Mouse (Mus musculus) kidney, embryonic 16.5 days (tissue): ENCODE results near the gene Snrpb2. TPM values are rescaled to one million over a fixed set of nuclear protein-coding genes. Genes with fewer than 3 reads are reported as not detected.
A peak's percentile ranks its signal among the peaks of the same experiment; 100 is the strongest.

ENCODE experiments used
- ATAC-seq: fragments of 200-750 bp; cut with Nextera tagmentation; 2 replicates; pipeline ENCODE4 v1.8.0; 2017; ENCODE audit warnings: moderate TSS enrichment; ENCODE audit not compliant: low FRiP score, low TSS enrichment
- H3K27ac ChIP-seq: fragments of 300-500 bp; sonication (generic); 2 replicates; pipeline ENCODE4 v1.5.1; 2014; ENCODE audit warnings: low read length
- H3K27me3 ChIP-seq: fragments of 300-500 bp; sonication (generic); 2 replicates; pipeline ENCODE4 v1.6.1; 2014; ENCODE audit warnings: low read length, control low read depth, mixed read lengths; ENCODE audit not compliant: insufficient read depth
- H3K36me3 ChIP-seq: fragments of 300-500 bp; sonication (generic); 2 replicates; pipeline ENCODE4 v1.6.1; 2014; ENCODE audit warnings: low read length, control low read depth, mixed read lengths; ENCODE audit not compliant: insufficient read depth
- H3K4me1 ChIP-seq: fragments of 300-500 bp; sonication (generic); 2 replicates; pipeline ENCODE4 v1.6.1; 2014; ENCODE audit warnings: low read length, control low read depth, mixed read lengths; ENCODE audit not compliant: insufficient read depth
- H3K4me2 ChIP-seq: fragments of 300-500 bp; sonication (generic); replicated peaks from 2 replicates; pipeline ENCODE4 v1.6.1; 2014; ENCODE audit warnings: low read depth, low read length
- H3K4me3 ChIP-seq: fragments of 300-500 bp; sonication (generic); 2 replicates; pipeline ENCODE4 v1.5.1; 2014; ENCODE audit warnings: mild to moderate bottlenecking, low read length
- H3K9ac ChIP-seq: fragments of 300-500 bp; sonication (generic); replicated peaks from 2 replicates; pipeline ENCODE4 v1.6.1; 2014; ENCODE audit warnings: low read length
- H3K9me3 ChIP-seq: fragments of 300-500 bp; sonication (generic); 2 replicates; pipeline ENCODE4 v1.6.1; 2016; ENCODE audit warnings: low read length, control low read depth
- WGBS: fragments of 180-500 bp; shearing (Covaris S2); extraction: QIAGEN DNeasy Blood & Tissue Kit; methylation state at CpG from one replicate; pipeline ENCODE4 v1.1.7; 2014; 5-methylcytosine and 5-hydroxymethylcytosine counted together
- polyA plus RNA-seq: library from polyadenylated mRNA; unstranded; fragments of >200 nt; fragmentation: Nextera tagmentation; extraction: Ambion mirVana; gene quantifications from 2 replicates; pipeline ENCODE4 v1.2.1, GENCODE M21; 2015

Gene Snrpb2
- polyA plus RNA-seq, 1 experiment from 2014 or later: 64.1 TPM

- Histone ChIP-seq H3K4me1 (0 out of 2 replicates have a peak, but pooled peaks cover 5% of the 10 kb centered on the region), H3K9me3 (no peaks in the 10 kb centered on the region), H3K36me3 (no peaks in the 10 kb centered on the region), H3K27ac (no peak overlapping the region), H3K4me3 (no peak overlapping the region), H3K9ac (no peak overlapping the region), H3K4me2 (no peak overlapping the region), H3K27me3 (no peaks in the 10 kb centered on the region)
- no peak for ATAC-seq
- WGBS: 59% methylated on average over 2 of the region's 2 CpGs
These were observed 22.1 kb downstream of the Snrpb2 start for GRCm38 (mm10) chr2:143084852-143085397.

DNA sequence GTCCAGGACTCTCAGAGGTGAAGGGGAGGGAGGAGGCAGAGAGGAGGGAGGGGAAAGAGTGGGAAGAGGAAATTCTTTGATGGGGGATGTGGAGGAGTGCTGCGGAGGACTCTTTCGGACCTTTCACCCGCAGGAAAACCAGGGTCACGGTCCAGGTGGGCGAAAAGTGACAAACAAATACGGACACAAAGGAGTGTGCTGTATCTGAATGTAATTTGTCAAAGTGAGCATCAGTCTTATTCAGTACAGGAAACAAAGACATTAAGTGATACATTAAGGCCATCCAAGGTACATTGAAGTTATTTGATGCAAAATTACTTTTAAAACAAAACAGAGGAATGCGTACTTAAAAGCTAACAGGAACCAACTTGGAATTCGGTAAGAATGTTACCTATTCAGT is 27.0 kb downstream of the Snrpb2 start:
- no peak overlapping the region for H3K4me3 ChIP-seq
- 49% methylated on average over 8 of the region's 8 CpGs for whole genome bisulfite sequencing

DNA sequence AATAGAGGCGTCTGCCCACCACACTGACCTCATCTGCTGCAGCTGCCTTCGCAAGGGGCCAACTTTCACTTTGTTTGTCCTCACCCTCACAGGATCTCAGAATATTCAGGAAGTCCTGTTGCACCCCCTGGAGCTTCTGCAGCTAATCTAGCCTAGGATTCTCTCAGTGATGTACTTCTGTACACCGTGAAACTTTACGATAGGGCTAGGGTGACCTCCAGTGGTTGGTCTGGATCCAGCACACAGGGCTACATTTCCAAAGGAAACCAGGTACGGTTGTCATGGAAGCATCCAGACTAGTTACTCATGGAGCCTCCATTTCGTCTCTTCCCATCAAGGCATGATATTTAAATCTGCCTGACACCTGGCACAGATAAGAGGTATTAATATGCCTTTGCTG is 30.9 kb downstream of the Snrpb2 start:
- 12% methylated on average over 6 of the region's 6 CpGs for WGBS
- ATAC-seq: peak; percentile 93
- Histone ChIP-seq H3K27ac (no peak overlapping the region), H3K9me3 (no peaks in the 10 kb centered on the region), H3K4me2 (no peak overlapping the region), H3K4me3 (no peak overlapping the region), H3K9ac (no peak overlapping the region), H3K4me1 (no peaks in the 10 kb centered on the region), H3K27me3 (no peaks in the 10 kb centered on the region), H3K36me3 (no peaks in the 10 kb centered on the region)

More for the DNA sequence above, 27.0 kb downstream of the Snrpb2 start:
- no peaks in the 10 kb centered on the region for H3K36me3 ChIP-seq
- no peaks in the 10 kb centered on the region for H3K4me1 ChIP-seq
- no peak for ATAC-seq
- H3K4me2 ChIP-seq: no peak overlapping the region
- no peaks in the 10 kb centered on the region for H3K27me3 ChIP-seq
- H3K27ac ChIP-seq: no peak overlapping the region
- no peak overlapping the region for H3K9ac ChIP-seq
- no peaks in the 10 kb centered on the region for H3K9me3 ChIP-seq

DNA sequence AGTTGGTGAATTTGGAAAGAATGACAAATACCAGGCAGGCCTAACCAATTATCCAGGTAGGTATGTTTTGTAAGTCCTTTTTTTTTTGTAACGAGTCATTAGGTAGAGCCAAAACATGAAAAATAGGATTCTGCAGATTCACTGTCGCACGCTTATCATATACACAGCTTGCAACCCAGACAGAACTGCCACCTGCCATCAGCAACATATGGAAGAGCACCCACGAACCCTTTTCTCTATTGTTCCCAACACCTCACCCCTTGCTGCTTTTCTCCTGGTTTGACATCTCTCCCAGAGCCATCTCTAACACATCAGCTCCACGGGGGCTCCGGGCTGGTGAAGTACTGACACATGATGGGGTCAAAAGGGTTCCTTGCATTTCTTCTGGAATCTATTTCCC is 31.9 kb downstream of the Snrpb2 start:
- Histone ChIP-seq H3K27ac (no peak overlapping the region), H3K4me2 (no peak overlapping the region), H3K27me3 (no peaks in the 10 kb centered on the region), H3K9ac (no peak overlapping the region), H3K4me3 (no peak overlapping the region), H3K9me3 (no peaks in the 10 kb centered on the region), H3K36me3 (no peaks in the 10 kb centered on the region), H3K4me1 (no peaks in the 10 kb centered on the region)
- 59% methylated on average over 6 of the region's 6 CpGs for WGBS
- ATAC-seq: no peak

DNA sequence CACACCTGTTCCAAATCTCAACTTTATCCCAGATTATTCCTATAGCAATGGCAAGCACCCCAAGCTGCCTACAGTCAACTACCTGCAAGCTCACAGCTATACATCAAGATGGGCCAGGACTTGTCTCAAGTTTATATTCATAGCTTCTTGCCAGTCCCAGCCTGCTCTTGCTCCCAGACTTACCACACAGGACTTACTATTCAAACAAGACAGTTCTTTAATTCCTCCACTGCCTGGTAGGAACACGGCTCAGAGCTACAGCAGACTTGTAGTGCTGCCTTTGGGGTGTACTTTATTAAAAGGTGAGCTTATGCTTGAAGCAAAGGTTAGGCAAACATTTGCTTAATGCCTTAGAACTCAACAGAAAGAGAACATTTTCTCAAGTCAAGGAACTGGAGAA is 34.3 kb downstream of the Snrpb2 start:
- Histone ChIP-seq H3K9me3 (no peaks in the 10 kb centered on the region), H3K9ac (no peak overlapping the region), H3K4me1 (no peaks in the 10 kb centered on the region), H3K4me2 (no peak overlapping the region), H3K27ac (no peak overlapping the region), H3K4me3 (no peak overlapping the region), H3K36me3 (no peaks in the 10 kb centered on the region), H3K27me3 (no peaks in the 10 kb centered on the region)
- WGBS: 81% methylated on average over 1 of the region's 1 CpGs
- ATAC-seq: no peak

DNA sequence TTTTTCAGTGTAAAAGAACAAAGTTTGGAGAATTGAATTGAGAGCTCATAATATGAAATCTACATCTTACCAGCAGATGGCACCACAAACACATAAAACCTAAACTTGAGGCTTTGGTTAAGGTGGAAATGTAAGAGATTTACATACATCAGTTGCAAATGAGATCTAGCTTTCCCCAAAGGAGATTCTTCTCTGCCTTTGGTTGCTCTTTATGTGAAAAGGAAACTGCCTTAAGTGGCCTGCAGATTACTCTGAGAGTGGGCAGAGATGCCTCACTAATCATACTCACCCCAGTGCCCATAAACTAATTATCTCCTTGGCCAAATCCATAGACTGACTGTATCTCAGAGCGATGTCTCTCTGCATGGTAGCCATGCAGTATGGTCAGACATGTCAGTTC is 51.0 kb downstream of the Snrpb2 start:
- WGBS: 88% methylated on average over 1 of the region's 1 CpGs

DNA sequence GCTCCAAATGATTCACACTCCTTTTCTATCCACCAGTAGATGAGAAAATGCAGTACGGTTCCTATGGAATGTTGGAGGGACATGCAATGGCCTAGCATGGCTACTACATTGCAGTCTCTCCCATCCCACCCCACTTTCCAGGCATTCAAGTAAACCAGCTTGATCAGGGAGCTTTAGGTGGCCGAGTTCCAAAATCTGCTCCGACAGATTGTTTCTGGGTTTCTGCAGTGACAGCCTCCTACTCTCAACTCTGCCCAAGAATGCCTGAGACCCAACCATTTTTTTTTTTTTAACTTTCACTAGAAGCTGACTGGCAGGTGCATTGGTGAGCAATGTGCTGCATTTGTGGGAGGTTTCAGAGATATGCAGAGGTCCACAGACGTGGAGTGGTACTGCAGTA is 51.9 kb downstream of the Snrpb2 start:
- H3K4me3 ChIP-seq: no peak overlapping the region
- no peak for ATAC-seq
- no peaks in the 10 kb centered on the region for H3K36me3 ChIP-seq
- 68% methylated on average over 4 of the region's 4 CpGs for WGBS
- no peak overlapping the region for H3K4me2 ChIP-seq
- no peaks in the 10 kb centered on the region for H3K9me3 ChIP-seq
- no peaks in the 10 kb centered on the region for H3K4me1 ChIP-seq
- no peaks in the 10 kb centered on the region for H3K27me3 ChIP-seq
- H3K27ac ChIP-seq: no peak overlapping the region
- H3K9ac ChIP-seq: no peak overlapping the region

More for the DNA sequence above, 51.0 kb downstream of the Snrpb2 start:
- Histone ChIP-seq H3K4me3 (no peak overlapping the region), H3K9ac (no peak overlapping the region), H3K27ac (no peak overlapping the region), H3K4me1 (no peaks in the 10 kb centered on the region), H3K9me3 (no peaks in the 10 kb centered on the region), H3K4me2 (no peak overlapping the region), H3K27me3 (no peaks in the 10 kb centered on the region), H3K36me3 (no peaks in the 10 kb centered on the region)
- ATAC-seq: no peak

- WGBS: 65% methylated on average over 3 of the region's 3 CpGs
- no peaks in the 10 kb centered on the region for H3K27me3 ChIP-seq
- no peak overlapping the region for H3K27ac ChIP-seq
- no peaks in the 10 kb centered on the region for H3K9me3 ChIP-seq
- no peak overlapping the region for H3K4me3 ChIP-seq
- no peaks in the 10 kb centered on the region for H3K36me3 ChIP-seq
- no peak for ATAC-seq
- H3K4me2 ChIP-seq: no peak overlapping the region
- H3K9ac ChIP-seq: no peak overlapping the region
- H3K4me1 ChIP-seq: no peaks in the 10 kb centered on the region
These were observed 54.6 kb downstream of the Snrpb2 start for GRCm38 (mm10) chr2:143117453-143117852.

- no peak overlapping the region for H3K27ac ChIP-seq
- WGBS: 68% methylated on average over 7 of the region's 7 CpGs
- no peaks in the 10 kb centered on the region for H3K36me3 ChIP-seq
- H3K9ac ChIP-seq: no peak overlapping the region
- no peak overlapping the region for H3K4me2 ChIP-seq
- no peaks in the 10 kb centered on the region for H3K27me3 ChIP-seq
- no peak overlapping the region for H3K4me3 ChIP-seq
- ATAC-seq: no peak
- H3K4me1 ChIP-seq: no peaks in the 10 kb centered on the region
- no peaks in the 10 kb centered on the region for H3K9me3 ChIP-seq
These were observed 55.4 kb downstream of the Snrpb2 start for GRCm38 (mm10) chr2:143118221-143118620.
